Mouse (Mus musculus): ENCODE measurements around the gene Gm42906.

Gm42906 gene

GRCm38 (mm10) chr5:151393821-151394662 lies 33.9 kb downstream of the Gm42906 start:
- DNase-seq, result no peak

GRCm38 (mm10) chr5:151389827-151390226 lies 38.1 kb downstream of the Gm42906 start:
- DNase-seq, result no peak

GRCm38 (mm10) chr5:151379896-151380295 lies 48.1 kb downstream of the Gm42906 start:
- no peak for DNase-seq

- DNase-seq, result no peak
Measured at GRCm38 (mm10) chr5:151379210-151379609, 48.8 kb downstream of the Gm42906 start.

- no peak for DNase-seq
Measured at GRCm38 (mm10) chr5:151376931-151377330, 51.0 kb downstream of the Gm42906 start.

- DNase-seq, result no peak
Measured at GRCm38 (mm10) chr5:151374825-151375224, 53.1 kb downstream of the Gm42906 start.

- DNase-seq, result no peak
Measured at GRCm38 (mm10) chr5:151371130-151371529, 56.8 kb downstream of the Gm42906 start.

- DNase-seq, result peak; percentile 13
Measured at GRCm38 (mm10) chr5:151369306-151369721, 58.6 kb downstream of the Gm42906 start.

- DNase-seq, result peak; percentile 100
Measured at GRCm38 (mm10) chr5:151368395-151369190, 59.4 kb downstream of the Gm42906 start.

- peak; percentile 66 for DNase-seq
Measured at GRCm38 (mm10) chr5:151367881-151368394, 60.0 kb downstream of the Gm42906 start.

- no peak for DNase-seq
Measured at GRCm38 (mm10) chr5:151367317-151367716, 60.6 kb downstream of the Gm42906 start.

- DNase-seq, result no peak
Measured at GRCm38 (mm10) chr5:151363343-151364000, 64.5 kb downstream of the Gm42906 start.

- DNase-seq, result no peak
Measured at GRCm38 (mm10) chr5:151349616-151350015, 78.3 kb downstream of the Gm42906 start.

- no peak for DNase-seq
Measured at GRCm38 (mm10) chr5:151348418-151348817, 79.5 kb downstream of the Gm42906 start.

- no peak for DNase-seq
Measured at GRCm38 (mm10) chr5:151346626-151347025, 81.3 kb downstream of the Gm42906 start.

- DNase-seq, result no peak
Measured at GRCm38 (mm10) chr5:151344737-151345136, 83.2 kb downstream of the Gm42906 start.

- DNase-seq, result no peak
Measured at GRCm38 (mm10) chr5:151333686-151334085, 94.3 kb downstream of the Gm42906 start.

- DNase-seq, result no peak
Measured at GRCm38 (mm10) chr5:151333191-151333594, 94.8 kb downstream of the Gm42906 start.

GRCm38 (mm10) chr5:151315804-151316597 lies 112.0 kb downstream of the Gm42906 start:
- DNase-seq, result no peak

GRCm38 (mm10) chr5:151300286-151300685 lies 127.7 kb downstream of the Gm42906 start:
- DNase-seq, result no peak

- DNase-seq, result no peak
Measured at GRCm38 (mm10) chr5:151299576-151299975, 128.4 kb downstream of the Gm42906 start.

- DNase-seq, result no peak
Measured at GRCm38 (mm10) chr5:151298371-151298770, 129.6 kb downstream of the Gm42906 start.
